In genomic region chr17:8807345-8807744, GRCm38 (mm10) we compare ENCODE assay signal across 8 mouse cellular contexts.
DNase-seq lines count a peak whose midpoint lies in the region.

No protein-coding gene starts in this region.

- DNase-seq in heart, postnatal 4 days = peak; percentile 38
- DNase-seq in heart, adult 9 months (ENCODE audit: low spot score in 2 of 2) = no peak
- peak; percentile 38 for DNase-seq in A20 (ENCODE audit: low read depth, low spot score)
- peak; percentile 71 for DNase-seq in ZHBTc4 (ENCODE audit: low read depth, low spot score)
- DNase-seq in kidney, postnatal 14 days = peak; percentile 30
- no peak for DNase-seq in right cerebral cortex, postnatal 14 days
- DNase-seq in right cerebral cortex, postnatal 4 days = no peak
- DNase-seq in natural killer cell, adult 2 months (ENCODE audit: low spot score in 2 of 2) = no peak

Comparison
In these comparisons a context has a peak if more than half of its experiments do, and no peak if none do; other contexts are left out.
1. DNase-seq: peak in heart, postnatal 4 days (single experiment), A20 (single experiment), ZHBTc4 (single experiment) and kidney, postnatal 14 days (single experiment); none in heart, adult 9 months (0 of 2), right cerebral cortex, postnatal 14 days (single experiment), right cerebral cortex, postnatal 4 days (single experiment) and natural killer cell, adult 2 months (0 of 2).